Mouse (Mus musculus): ENCODE data around the gene Eef1e1. TPM values are rescaled to one million over a fixed set of nuclear protein-coding genes. Genes with fewer than 3 reads are reported as not detected.

The Eef1e1 gene
- polyA plus RNA-seq, 1 experiment from 2014 or later: 69.3 TPM

- Histone ChIP-seq H3K27me3 (ENCODE audit: control insufficient read depth, insufficient read depth, low read length) (no peaks in the 10 kb centered on the region), H3K4me1 (replicated peaks; ENCODE audit: control insufficient read depth, insufficient read depth, low read length) (no peaks in the 10 kb centered on the region), H3K4me2 (replicated peaks; ENCODE audit: low read depth, low read length) (no peak overlapping the region), H3K36me3 (ENCODE audit: control insufficient read depth, insufficient read depth, low read length) (peaks cover 6% of the 10 kb centered on the region), H3K27ac (ENCODE audit: low read depth, low read length) (no peak overlapping the region), H3K9me3 (ENCODE audit: control insufficient read depth, low read length) (no peaks in the 10 kb centered on the region), H3K4me3 (ENCODE audit: low read depth, low read length) (no peak overlapping the region), H3K9ac (ENCODE audit: low read depth, low read length) (no peak overlapping the region)
- ATAC-seq (ENCODE audit: low FRiP score): no peak
- 85% methylated on average over 12 of the region's 12 CpGs for WGBS
- no peak for DNase-seq (ENCODE audit: low spot score)
Observed at GRCm38 (mm10) chr13:38659524-38660136, 772 bp upstream of the Eef1e1 start.

GRCm38 (mm10) chr13:38657865-38658264 is 993 bp downstream of the Eef1e1 start:
- H3K4me2 ChIP-seq (replicated peaks; ENCODE audit: low read depth, low read length): peak overlapping the region; percentile 55
- H3K9me3 ChIP-seq (ENCODE audit: control insufficient read depth, low read length): no peaks in the 10 kb centered on the region
- no peaks in the 10 kb centered on the region for H3K4me1 ChIP-seq (replicated peaks; ENCODE audit: control insufficient read depth, insufficient read depth, low read length)
- H3K4me3 ChIP-seq (ENCODE audit: low read depth, low read length): peak overlapping the region; percentile 99
- ATAC-seq (ENCODE audit: low FRiP score) (no peak), DNase-seq (ENCODE audit: low spot score) (peak; percentile 20)
- H3K27ac ChIP-seq (ENCODE audit: low read depth, low read length): no peak overlapping the region
- WGBS: 18% methylated on average over 4 of the region's 4 CpGs
- H3K36me3 ChIP-seq (ENCODE audit: control insufficient read depth, insufficient read depth, low read length): peaks cover 18% of the 10 kb centered on the region
- H3K27me3 ChIP-seq (ENCODE audit: control insufficient read depth, insufficient read depth, low read length): no peaks in the 10 kb centered on the region
- H3K9ac ChIP-seq (ENCODE audit: low read depth, low read length): peak overlapping the region; percentile 90

GRCm38 (mm10) chr13:38650292-38650691 is 8.6 kb downstream of the Eef1e1 start:
- H3K9me3 ChIP-seq (ENCODE audit: control insufficient read depth, low read length): no peaks in the 10 kb centered on the region
- H3K4me2 ChIP-seq (replicated peaks; ENCODE audit: low read depth, low read length): no peak overlapping the region
- no peaks in the 10 kb centered on the region for H3K27me3 ChIP-seq (ENCODE audit: control insufficient read depth, insufficient read depth, low read length)
- 96% methylated on average over 4 of the region's 4 CpGs for WGBS
- no peak overlapping the region for H3K4me3 ChIP-seq (ENCODE audit: low read depth, low read length)
- H3K36me3 ChIP-seq (ENCODE audit: control insufficient read depth, insufficient read depth, low read length): peaks cover 17% of the 10 kb centered on the region
- no peak overlapping the region for H3K9ac ChIP-seq (ENCODE audit: low read depth, low read length)
- ATAC-seq (ENCODE audit: low FRiP score) (no peak), DNase-seq (ENCODE audit: low spot score) (no peak)
- no peak overlapping the region for H3K27ac ChIP-seq (ENCODE audit: low read depth, low read length)
- no peaks in the 10 kb centered on the region for H3K4me1 ChIP-seq (replicated peaks; ENCODE audit: control insufficient read depth, insufficient read depth, low read length)

DNA sequence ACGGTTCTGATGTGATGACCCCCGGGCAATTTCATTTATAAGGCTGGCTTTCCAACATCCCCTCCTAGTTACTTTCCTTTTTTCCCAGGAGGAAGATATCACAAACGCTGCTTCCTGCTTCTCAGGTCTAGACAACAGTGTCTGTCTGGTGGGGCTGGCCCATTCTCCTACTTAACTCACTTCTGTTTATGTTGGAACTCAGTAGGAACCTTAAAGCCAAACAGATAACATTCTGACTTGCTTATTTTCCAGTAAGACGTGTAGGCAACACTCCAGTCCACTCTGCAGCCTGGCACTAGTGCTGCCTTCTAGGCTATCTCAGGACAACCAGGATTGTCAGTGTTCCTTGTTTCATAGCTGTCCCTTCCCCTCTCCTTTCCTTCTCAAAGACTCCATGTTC is 9.8 kb downstream of the Eef1e1 start:
- H3K4me2 ChIP-seq (replicated peaks; ENCODE audit: low read depth, low read length): no peak overlapping the region
- no peaks in the 10 kb centered on the region for H3K9me3 ChIP-seq (ENCODE audit: control insufficient read depth, low read length)
- no peaks in the 10 kb centered on the region for H3K4me1 ChIP-seq (replicated peaks; ENCODE audit: control insufficient read depth, insufficient read depth, low read length)
- H3K27me3 ChIP-seq (ENCODE audit: control insufficient read depth, insufficient read depth, low read length): no peaks in the 10 kb centered on the region
- WGBS: 93% methylated on average over 4 of the region's 4 CpGs
- no peak for ATAC-seq (ENCODE audit: low FRiP score)
- H3K36me3 ChIP-seq (ENCODE audit: control insufficient read depth, insufficient read depth, low read length): peaks cover 17% of the 10 kb centered on the region
- no peak overlapping the region for H3K9ac ChIP-seq (ENCODE audit: low read depth, low read length)
- no peak for DNase-seq (ENCODE audit: low spot score)
- H3K27ac ChIP-seq (ENCODE audit: low read depth, low read length): no peak overlapping the region
- H3K4me3 ChIP-seq (ENCODE audit: low read depth, low read length): no peak overlapping the region

- Histone ChIP-seq H3K9ac (ENCODE audit: low read depth, low read length) (no peak overlapping the region), H3K36me3 (ENCODE audit: control insufficient read depth, insufficient read depth, low read length) (peaks cover 14% of the 10 kb centered on the region), H3K4me1 (replicated peaks; ENCODE audit: control insufficient read depth, insufficient read depth, low read length) (no peaks in the 10 kb centered on the region), H3K9me3 (ENCODE audit: control insufficient read depth, low read length) (no peaks in the 10 kb centered on the region), H3K4me2 (replicated peaks; ENCODE audit: low read depth, low read length) (no peak overlapping the region), H3K27me3 (ENCODE audit: control insufficient read depth, insufficient read depth, low read length) (no peaks in the 10 kb centered on the region), H3K27ac (ENCODE audit: low read depth, low read length) (no peak overlapping the region), H3K4me3 (ENCODE audit: low read depth, low read length) (no peak overlapping the region)
- DNase-seq (ENCODE audit: low spot score): no peak
- WGBS: 95% methylated on average over 5 of the region's 5 CpGs
- ATAC-seq (ENCODE audit: low FRiP score): no peak
Observed at GRCm38 (mm10) chr13:38641414-38641813, 17.4 kb downstream of the Eef1e1 start.

GRCm38 (mm10) chr13:38640961-38641360 is 17.9 kb downstream of the Eef1e1 start:
- WGBS: 78% methylated on average over 5 of the region's 5 CpGs
- DNase-seq (ENCODE audit: low spot score): no peak
- ATAC-seq (ENCODE audit: low FRiP score): no peak
- H3K9ac ChIP-seq (ENCODE audit: low read depth, low read length): no peak overlapping the region
- H3K4me1 ChIP-seq (replicated peaks; ENCODE audit: control insufficient read depth, insufficient read depth, low read length): no peaks in the 10 kb centered on the region
- H3K27me3 ChIP-seq (ENCODE audit: control insufficient read depth, insufficient read depth, low read length): no peaks in the 10 kb centered on the region
- H3K9me3 ChIP-seq (ENCODE audit: control insufficient read depth, low read length): no peaks in the 10 kb centered on the region
- peaks cover 14% of the 10 kb centered on the region for H3K36me3 ChIP-seq (ENCODE audit: control insufficient read depth, insufficient read depth, low read length)
- no peak overlapping the region for H3K4me2 ChIP-seq (replicated peaks; ENCODE audit: low read depth, low read length)
- no peak overlapping the region for H3K27ac ChIP-seq (ENCODE audit: low read depth, low read length)
- no peak overlapping the region for H3K4me3 ChIP-seq (ENCODE audit: low read depth, low read length)

GRCm38 (mm10) chr13:38638694-38639093 is 20.2 kb downstream of the Eef1e1 start:
- no peak overlapping the region for H3K9ac ChIP-seq (ENCODE audit: low read depth, low read length)
- DNase-seq (ENCODE audit: low spot score) (no peak), ATAC-seq (ENCODE audit: low FRiP score) (no peak)
- no peak overlapping the region for H3K4me2 ChIP-seq (replicated peaks; ENCODE audit: low read depth, low read length)
- H3K36me3 ChIP-seq (ENCODE audit: control insufficient read depth, insufficient read depth, low read length): peaks cover 4% of the 10 kb centered on the region; the same call in 1 of the 2 replicates
- 82% methylated on average over 11 of the region's 11 CpGs for WGBS
- H3K4me1 ChIP-seq (replicated peaks; ENCODE audit: control insufficient read depth, insufficient read depth, low read length): no peaks in the 10 kb centered on the region
- H3K4me3 ChIP-seq (ENCODE audit: low read depth, low read length): no peak overlapping the region
- no peaks in the 10 kb centered on the region for H3K9me3 ChIP-seq (ENCODE audit: control insufficient read depth, low read length)
- no peaks in the 10 kb centered on the region for H3K27me3 ChIP-seq (ENCODE audit: control insufficient read depth, insufficient read depth, low read length)
- H3K27ac ChIP-seq (ENCODE audit: low read depth, low read length): no peak overlapping the region

GRCm38 (mm10) chr13:38634800-38635269 is 24.0 kb downstream of the Eef1e1 start, which contains the start of gene Bloc1s5:
Gene Bloc1s5, minus strand, starts transcription at chr13:38635109.
- H3K4me1 ChIP-seq (replicated peaks; ENCODE audit: control insufficient read depth, insufficient read depth, low read length): no peaks in the 10 kb centered on the region
- peak within 1 kb of the TSS; percentile 49 for H3K4me3 ChIP-seq (ENCODE audit: low read depth, low read length)
- H3K9ac ChIP-seq (ENCODE audit: low read depth, low read length): peak within 1 kb of the TSS; percentile 58
- H3K27me3 ChIP-seq (ENCODE audit: control insufficient read depth, insufficient read depth, low read length): no peaks in the 10 kb centered on the region
- no peaks in the 10 kb centered on the region for H3K9me3 ChIP-seq (ENCODE audit: control insufficient read depth, low read length)
- DNase-seq (ENCODE audit: low spot score): peak; percentile 97
- peak within 1 kb of the TSS; percentile 56 for H3K27ac ChIP-seq (ENCODE audit: low read depth, low read length)
- WGBS: under 1% methylated on average over 44 of the region's 44 CpGs
- no peaks in the 10 kb centered on the region for H3K36me3 ChIP-seq (ENCODE audit: control insufficient read depth, insufficient read depth, low read length)
- peak within 1 kb of the TSS; percentile 58 for H3K4me2 ChIP-seq (replicated peaks; ENCODE audit: low read depth, low read length)
- peak; percentile 98 for ATAC-seq (ENCODE audit: low FRiP score)

DNA sequence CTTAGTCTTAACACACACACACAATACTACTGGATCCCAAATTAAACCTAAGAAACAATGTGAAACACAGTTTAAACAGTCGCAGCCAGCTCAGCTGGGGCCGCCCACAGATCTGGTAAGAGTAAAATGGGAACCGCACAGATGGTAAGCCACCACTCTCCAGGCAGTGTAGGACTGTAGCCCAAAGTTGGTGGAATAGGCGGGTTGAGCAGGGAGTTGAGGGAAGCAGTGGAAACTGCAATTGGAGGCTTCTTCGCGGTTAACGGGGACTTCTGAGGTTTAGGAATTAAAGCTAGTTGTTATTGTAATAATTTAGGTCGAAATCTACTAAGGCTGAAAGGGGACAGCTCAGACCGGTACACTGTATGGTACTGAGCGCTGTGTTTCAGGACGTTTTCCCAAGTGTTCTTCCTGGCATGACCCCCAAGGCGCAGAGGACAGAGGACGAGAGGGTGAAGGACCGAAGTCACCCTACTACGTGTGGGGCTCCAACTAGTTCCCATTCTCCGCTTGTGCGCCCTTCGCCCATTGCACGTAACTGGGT is 24.5 kb downstream of the Eef1e1 start:
- no peaks in the 10 kb centered on the region for H3K36me3 ChIP-seq (ENCODE audit: control insufficient read depth, insufficient read depth, low read length)
- ATAC-seq (ENCODE audit: low FRiP score) (peak; percentile 87), DNase-seq (ENCODE audit: low spot score) (peak; percentile 33)
- H3K9me3 ChIP-seq (ENCODE audit: control insufficient read depth, low read length): no peaks in the 10 kb centered on the region
- no peaks in the 10 kb centered on the region for H3K27me3 ChIP-seq (ENCODE audit: control insufficient read depth, insufficient read depth, low read length)
- H3K4me1 ChIP-seq (replicated peaks; ENCODE audit: control insufficient read depth, insufficient read depth, low read length): no peaks in the 10 kb centered on the region
- peak overlapping the region; percentile 49 for H3K4me3 ChIP-seq (ENCODE audit: low read depth, low read length)
- no peak overlapping the region; the same call in 1 of the 2 replicates for H3K27ac ChIP-seq (ENCODE audit: low read depth, low read length)
- 2% methylated on average over 19 of the region's 19 CpGs for WGBS
- H3K9ac ChIP-seq (ENCODE audit: low read depth, low read length): peak overlapping the region; percentile 58
- H3K4me2 ChIP-seq (replicated peaks; ENCODE audit: low read depth, low read length): peak overlapping the region; percentile 58
